Mouse (Mus musculus) G1E (cell line): ENCODE results near the gene Cabin1. TPM values are rescaled to one million over a fixed set of nuclear protein-coding genes. Genes with fewer than 3 reads are reported as not detected.

ENCODE experiments used
- ATAC-seq: 2 replicates; pipeline ENCODE4 v1.8.0; 2016; ENCODE audit warnings: mild to moderate bottlenecking; ENCODE audit not compliant: insufficient number of reproducible peaks, poor library complexity, low FRiP score, severe bottlenecking; ENCODE audit errors: extremely low read depth
- DNase-seq: peaks from one replicate; pipeline ENCODE4 v3.0.0; 2012; ENCODE audit warnings: low spot score
- H3K27me3 ChIP-seq: 2 replicates; pipeline ENCODE4 v1.6.1; 2012; ENCODE audit warnings: mild to moderate bottlenecking, low read length, inconsistent platforms; ENCODE audit not compliant: insufficient read depth
- H3K36me3 ChIP-seq: replicated peaks from 2 replicates; pipeline ENCODE3; 2012; ENCODE audit warnings: mild to moderate bottlenecking, inconsistent platforms
- H3K4me1 ChIP-seq: 2 replicates; pipeline ENCODE4 v1.6.1; 2012; ENCODE audit warnings: low read depth, low read length, inconsistent platforms, mixed read lengths; ENCODE audit not compliant: insufficient read depth
- H3K4me3 ChIP-seq: 2 replicates; pipeline ENCODE4 v1.5.1; 2012; ENCODE audit warnings: low read depth, mild to moderate bottlenecking, inconsistent platforms, low read length, moderate library complexity, mixed read lengths
- H3K9me3 ChIP-seq: replicated peaks from 2 replicates; pipeline ENCODE4 v1.6.1; 2012; ENCODE audit warnings: inconsistent platforms
- CTCF ChIP-seq: IDR thresholded peaks from 2 replicates; pipeline ENCODE4 v1.5.1; 2012; ENCODE audit warnings: low read depth, low read length, inconsistent platforms, mixed read lengths
- GATA1 ChIP-seq: IDR thresholded peaks from 2 replicates; pipeline ENCODE4 v1.6.1; 2012; ENCODE audit warnings: borderline replicate concordance, low read length, inconsistent platforms, mixed read lengths
- GATA2 ChIP-seq: IDR thresholded peaks from 2 replicates; pipeline ENCODE4 v1.6.1; 2012; ENCODE audit warnings: low read depth, low read length, inconsistent platforms, borderline replicate concordance
- POLR2AphosphoS5 ChIP-seq: IDR thresholded peaks from 2 replicates; pipeline ENCODE4 v1.6.1; 2012; ENCODE audit warnings: low read depth, low read length, inconsistent platforms; ENCODE audit not compliant: insufficient replicate concordance
- TAL1 ChIP-seq: conservative IDR thresholded peaks from 2 replicates; pipeline ENCODE4 v1.6.1; 2012; ENCODE audit warnings: low read depth, low read length, inconsistent platforms, mixed read lengths
- polyA plus RNA-seq: library from polyadenylated mRNA; stranded (reverse); fragments of >175 nt; gene quantifications from 2 replicates; pipeline ENCODE4 v1.2.3, GENCODE M21; 2012
- total RNA-seq, 2 experiments: library from RNA; stranded (forward) in 1 of 2; stranded (reverse) in 1 of 2; fragments of 200-1000 nt in 1 of 2; fragments of >200 nt in 1 of 2; fragmentation: Nextera tagmentation in 1 of 2; gene quantifications; 2 replicates each; pipeline ENCODE4 v1.2.3; 2014 to 2017

Cabin1 gene
- total and polyA plus RNA-seq, 3 experiments: 30.5 to 96.5 (median 78.7) TPM

- peak; percentile 66 for DNase-seq
- Histone ChIP-seq H3K4me3 (peak overlapping the region; percentile 73), H3K4me1 (peaks cover 36% of the 10 kb centered on the region), H3K9me3 (no peaks in the 10 kb centered on the region), H3K36me3 (peaks cover 90% of the 10 kb centered on the region), H3K27me3 (no peaks in the 10 kb centered on the region)
- no peak for TF ChIP-seq TAL1
- no peak for ATAC-seq
These were observed 96.2 kb downstream of the Cabin1 start for GRCm38 (mm10) chr10:75667911-75668270.

GRCm38 (mm10) chr10:75667115-75667910 lies 96.8 kb downstream of the Cabin1 start:
- Histone ChIP-seq H3K9me3 (no peaks in the 10 kb centered on the region), H3K27me3 (no peaks in the 10 kb centered on the region), H3K36me3 (peaks cover 90% of the 10 kb centered on the region), H3K4me1 (peaks cover 36% of the 10 kb centered on the region), H3K4me3 (peak overlapping the region; percentile 73)
- DNase-seq (peak; percentile 79), ATAC-seq (peak; percentile 31; the same call in 1 of the 2 replicates)
- TF ChIP-seq CTCF (no peak), GATA1 (no peak), GATA2 (no peak), POLR2AphosphoS5 (no peak), TAL1 (no peak)

GRCm38 (mm10) chr10:75666451-75667030 lies 97.6 kb downstream of the Cabin1 start:
- H3K4me1 ChIP-seq: peaks cover 36% of the 10 kb centered on the region
- peak overlapping the region; percentile 73; the same call in 1 of the 2 replicates for H3K4me3 ChIP-seq
- no peak for ATAC-seq
- no peak for DNase-seq
- no peaks in the 10 kb centered on the region for H3K27me3 ChIP-seq
- no peaks in the 10 kb centered on the region for H3K9me3 ChIP-seq
- peaks cover 90% of the 10 kb centered on the region for H3K36me3 ChIP-seq
- TF ChIP-seq GATA2 (no peak), GATA1 (no peak), CTCF (no peak), TAL1 (no peak), POLR2AphosphoS5 (no peak)

GRCm38 (mm10) chr10:75664673-75665270 lies 99.4 kb downstream of the Cabin1 start:
- no peak overlapping the region for H3K4me3 ChIP-seq
- no peak for TF ChIP-seq POLR2AphosphoS5
- peaks cover 90% of the 10 kb centered on the region for H3K36me3 ChIP-seq

GRCm38 (mm10) chr10:75662575-75662974 lies 101.6 kb downstream of the Cabin1 start:
- Histone ChIP-seq H3K27me3 (no peaks in the 10 kb centered on the region), H3K36me3 (peaks cover 93% of the 10 kb centered on the region), H3K4me1 (peaks cover 20% of the 10 kb centered on the region), H3K4me3 (no peak overlapping the region), H3K9me3 (no peaks in the 10 kb centered on the region)
- no peak for TF ChIP-seq POLR2AphosphoS5
- TF ChIP-seq GATA1: no peak
- no peak for TF ChIP-seq CTCF
- TF ChIP-seq GATA2: no peak
- no peak for TF ChIP-seq TAL1
- DNase-seq (no peak), ATAC-seq (no peak)

More at GRCm38 (mm10) chr10:75664673-75665270, 99.4 kb downstream of the Cabin1 start:
- H3K9me3 ChIP-seq: no peaks in the 10 kb centered on the region
- DNase-seq (no peak), ATAC-seq (no peak)
- peaks cover 36% of the 10 kb centered on the region for H3K4me1 ChIP-seq
- no peaks in the 10 kb centered on the region for H3K27me3 ChIP-seq

GRCm38 (mm10) chr10:75661876-75662275 lies 102.3 kb downstream of the Cabin1 start:
- H3K4me3 ChIP-seq: no peak overlapping the region
- DNase-seq: no peak
- H3K27me3 ChIP-seq: no peaks in the 10 kb centered on the region
- peaks cover 13% of the 10 kb centered on the region for H3K4me1 ChIP-seq
- ATAC-seq: no peak
- TF ChIP-seq TAL1: no peak
- TF ChIP-seq CTCF: no peak
- TF ChIP-seq POLR2AphosphoS5: no peak
- TF ChIP-seq GATA2: no peak
- TF ChIP-seq GATA1: no peak
- H3K9me3 ChIP-seq: no peaks in the 10 kb centered on the region
- H3K36me3 ChIP-seq: peaks cover 99% of the 10 kb centered on the region
